Mouse (Mus musculus): ENCODE data around the gene Clec9a.

- TF ChIP-seq CTCF (IDR thresholded peaks at IDR 0.05; ENCODE audit: low read depth, low read length): no peak
- no peak for TF ChIP-seq POLR2A (IDR thresholded peaks at IDR 0.05; ENCODE audit: insufficient read depth, low read length)
Measured at GRCm38 (mm10) chr6:129385774-129386173, 22.9 kb upstream of the Clec9a start, which contains the start of gene Clec12b.
